Mouse (Mus musculus) retina, adult 2 months (tissue): ENCODE results near the gene Sesn2.
A peak's percentile ranks its signal among the peaks of the same experiment; 100 is the strongest.
"Not testable (repeated sequence)": the region's sequence is repeated elsewhere in the genome, so short reads cannot be mapped to it uniquely, and the experiment has no call there.

ENCODE experiments used
- DNase-seq: peaks from one replicate; pipeline ENCODE4 v3.0.0-alpha.2; 2012; ENCODE audit warnings: low read depth, low spot score

Gene Sesn2

DNA sequence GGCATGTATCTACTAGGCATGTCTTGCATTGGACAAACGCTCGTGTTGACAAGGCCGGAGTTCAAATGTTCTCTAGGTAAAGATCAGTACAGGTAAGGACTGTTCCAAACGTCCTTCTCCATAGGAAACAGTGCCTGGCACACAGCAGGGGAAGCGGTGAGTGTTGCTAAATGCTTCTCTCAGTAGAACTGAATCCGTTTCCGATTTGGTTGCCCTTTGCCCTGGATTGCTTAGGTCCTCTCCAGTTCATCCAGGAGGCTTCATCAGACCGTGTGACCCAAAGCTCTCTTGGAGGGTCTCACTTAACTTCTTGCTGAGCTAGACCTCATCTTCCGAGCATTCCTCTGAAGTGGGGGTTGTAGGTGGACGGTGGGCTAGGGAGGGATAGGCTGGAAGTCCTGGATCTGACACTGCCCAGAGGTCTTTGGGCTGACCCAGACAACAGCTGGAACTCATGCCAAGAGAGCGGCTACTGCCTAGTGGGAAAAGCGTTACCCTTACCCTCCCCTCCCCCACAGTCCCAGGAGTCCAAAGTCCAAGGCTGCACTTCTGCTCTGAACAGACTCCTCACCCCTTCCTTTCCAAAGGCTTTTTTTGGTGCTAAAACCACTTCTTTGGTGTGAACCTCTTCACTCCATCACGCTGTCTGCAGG is 27.2 kb downstream of the Sesn2 start:
- DNase-seq: no peak

DNA sequence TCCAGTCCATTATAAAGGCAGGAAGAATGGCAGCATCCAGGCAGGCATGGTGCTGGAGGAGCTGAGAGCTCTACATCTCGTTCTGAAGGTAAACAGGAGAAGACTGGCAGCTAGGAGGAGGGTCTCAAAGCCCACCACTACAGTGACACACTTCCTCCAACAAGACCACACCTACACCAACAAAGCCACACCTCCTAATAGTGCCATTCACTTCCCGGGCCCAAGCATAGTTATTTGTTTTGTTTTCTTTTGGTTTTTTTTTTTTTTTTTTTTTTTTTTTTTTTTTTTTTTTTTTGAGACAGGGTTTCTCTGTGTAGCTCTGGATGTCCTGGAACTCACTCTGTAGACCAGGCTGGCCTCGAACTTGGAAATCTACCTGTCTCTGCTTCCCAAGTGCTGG is 28.2 kb downstream of the Sesn2 start:
- DNase-seq: not testable (repeated sequence)

GRCm38 (mm10) chr4:132477833-132478232 is 32.5 kb downstream of the Sesn2 start:
- no peak for DNase-seq

- no peak for DNase-seq
Observed at GRCm38 (mm10) chr4:132475895-132476878, 34.1 kb downstream of the Sesn2 start.

DNA sequence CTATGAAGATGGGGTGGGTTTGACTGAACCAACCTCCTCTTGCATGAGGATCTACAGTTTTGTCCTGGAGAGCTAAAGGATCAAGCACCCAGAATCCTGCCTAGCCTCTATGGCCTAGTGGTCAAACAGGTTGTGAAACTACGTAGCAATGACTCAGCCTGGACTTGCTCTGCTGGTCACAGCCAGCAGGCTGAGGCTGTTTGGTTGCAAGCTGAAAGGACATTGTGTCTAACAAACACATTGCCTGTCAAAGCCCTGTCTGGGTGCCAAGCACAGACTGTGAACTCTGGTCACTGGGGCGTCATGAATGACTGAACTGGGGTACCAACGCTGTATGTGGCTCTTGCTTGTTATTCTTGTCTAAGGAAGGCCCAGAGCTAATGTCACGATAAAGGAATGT is 35.7 kb downstream of the Sesn2 start:
- no peak for DNase-seq

DNA sequence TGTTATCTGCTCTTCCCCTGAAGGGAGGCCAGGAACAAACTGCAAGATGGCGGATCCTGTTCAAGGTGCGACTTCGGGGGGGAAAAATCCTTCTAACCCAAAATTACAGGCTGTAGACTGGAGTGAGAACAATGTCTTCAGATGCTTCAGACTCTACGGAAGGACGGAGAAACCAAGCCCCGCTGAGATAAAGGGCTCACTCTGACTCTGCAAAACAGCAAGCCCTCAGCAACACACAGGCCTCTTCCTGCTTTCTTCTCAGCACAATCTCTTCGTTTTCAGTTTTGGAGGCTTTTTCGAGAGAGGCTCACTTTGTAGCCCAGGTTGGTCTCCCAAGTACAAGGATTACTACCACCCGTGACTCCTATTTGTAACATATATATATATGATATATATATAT is 36.9 kb downstream of the Sesn2 start:
- no peak for DNase-seq

GRCm38 (mm10) chr4:132469873-132470272 is 40.4 kb downstream of the Sesn2 start:
- DNase-seq: no peak

GRCm38 (mm10) chr4:132464255-132464613 is 46.1 kb downstream of the Sesn2 start:
- DNase-seq: no peak

DNA sequence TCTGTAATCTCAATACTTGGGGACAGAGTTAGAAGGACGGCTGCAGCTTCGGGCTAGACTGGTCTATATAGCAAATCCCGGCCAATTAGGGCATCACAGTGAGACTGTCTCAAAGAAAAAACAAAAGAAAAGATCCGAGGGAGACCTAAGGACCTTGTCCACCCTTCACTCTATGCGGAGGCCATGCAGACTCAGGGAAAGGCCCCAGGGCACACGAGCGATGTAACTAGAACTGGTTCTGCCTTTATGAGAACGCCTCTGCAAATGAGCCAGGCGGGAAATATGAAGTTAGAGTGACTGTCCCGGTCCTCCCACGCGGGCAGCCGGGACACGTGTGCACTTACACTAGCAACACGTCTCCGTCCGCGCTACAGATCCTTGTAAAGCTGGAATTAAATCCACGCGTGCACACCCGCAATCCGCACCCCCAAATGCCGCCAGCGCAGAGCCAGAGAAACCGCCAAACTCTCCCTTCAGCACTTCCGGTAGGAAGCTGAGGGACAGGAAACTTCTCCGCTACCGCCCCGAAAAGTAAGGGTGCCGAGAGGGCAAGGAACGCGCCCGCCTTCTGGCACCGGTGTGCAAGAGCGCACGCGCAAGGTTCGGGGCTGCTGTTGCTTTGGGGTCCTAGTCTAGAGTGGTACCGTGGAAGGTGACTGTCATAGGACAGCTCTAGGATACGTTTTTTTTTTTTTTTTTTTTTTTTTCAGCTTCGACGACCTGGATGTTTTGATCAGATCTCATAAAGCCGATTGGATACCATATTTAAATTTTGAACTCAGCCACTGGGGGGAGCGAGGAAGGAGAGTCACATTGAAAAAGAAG is 46.7 kb downstream of the Sesn2 start, which contains the start of gene Med18:
Gene Med18 (minus strand): TSS at position 492 of the 825 bp plus-strand sequence.
- peak; percentile 82 for DNase-seq

DNA sequence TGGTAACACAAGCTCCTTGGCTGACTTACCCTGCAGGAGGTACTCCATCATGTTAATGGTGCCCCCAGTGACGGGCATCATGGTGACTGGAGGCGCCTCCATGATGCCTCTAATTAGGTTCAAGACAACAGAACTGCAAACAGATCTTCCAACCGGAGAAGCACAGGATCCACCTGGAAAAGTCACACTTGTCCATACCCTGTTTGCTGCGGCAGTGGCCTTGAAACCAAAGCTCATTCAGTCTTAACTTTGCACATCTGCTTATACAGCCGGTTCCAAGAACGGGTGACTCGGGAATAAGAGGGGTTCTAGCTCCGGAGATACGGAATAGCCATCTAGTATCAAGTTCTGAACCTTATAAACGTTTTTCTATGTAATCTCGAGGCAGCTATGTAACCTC is 47.5 kb downstream of the Sesn2 start:
- DNase-seq: no peak

- no peak for DNase-seq
Observed at GRCm38 (mm10) chr4:132460225-132460624, 50.1 kb downstream of the Sesn2 start.

- no peak for DNase-seq
Observed at GRCm38 (mm10) chr4:132455561-132455960, 54.7 kb downstream of the Sesn2 start.

GRCm38 (mm10) chr4:132455146-132455545 is 55.2 kb downstream of the Sesn2 start:
- DNase-seq: no peak

GRCm38 (mm10) chr4:132454216-132454615 is 56.1 kb downstream of the Sesn2 start:
- DNase-seq: no peak

GRCm38 (mm10) chr4:132449778-132450177 is 60.5 kb downstream of the Sesn2 start:
- no peak for DNase-seq

- no peak for DNase-seq
Observed at GRCm38 (mm10) chr4:132446105-132446504, 64.2 kb downstream of the Sesn2 start.

- DNase-seq: no peak
Observed at GRCm38 (mm10) chr4:132444516-132444915, 65.8 kb downstream of the Sesn2 start.
